Mouse (Mus musculus) CD4-positive helper T cell, adult 2 months (primary cell): Measurements from ENCODE around the gene Ralbp1.

Source experiments
- DNase-seq: peaks from one replicate; pipeline ENCODE4 v3.0.0-alpha.2; 2012; ENCODE audit warnings: low read depth, missing footprints, low spot score

The Ralbp1 gene

DNA sequence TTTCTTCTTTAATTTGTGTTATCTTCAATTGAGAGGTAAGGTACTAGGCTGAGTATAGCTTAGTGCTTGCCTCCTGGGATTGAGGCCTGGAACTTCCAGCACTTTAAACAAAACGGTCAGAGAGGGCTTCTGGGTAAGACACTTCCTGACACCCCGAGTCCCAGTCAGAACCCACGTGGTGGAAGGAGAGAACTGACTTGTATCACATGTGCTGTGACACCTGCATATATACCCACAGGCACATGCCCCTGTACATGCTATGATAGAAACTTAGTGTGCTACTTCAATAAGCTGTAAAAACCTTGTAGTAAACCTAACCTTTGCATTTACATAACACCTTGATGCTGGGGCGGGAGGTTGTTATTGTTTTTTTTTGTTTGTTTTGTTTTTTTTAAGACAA, 87.2 kb downstream of the Ralbp1 start:
- DNase-seq: no peak
